Mouse (Mus musculus) spleen, embryonic (tissue): ENCODE results near the gene Thbs3.

ENCODE experiments used
- CTCF ChIA-PET: fragments of 350-600 bp; sonication (Branson Sonifier 250); formaldehyde crosslinking; loops from one replicate; lab custom pipeline; 2022; lab: Charles Lee

The Thbs3 gene

DNA sequence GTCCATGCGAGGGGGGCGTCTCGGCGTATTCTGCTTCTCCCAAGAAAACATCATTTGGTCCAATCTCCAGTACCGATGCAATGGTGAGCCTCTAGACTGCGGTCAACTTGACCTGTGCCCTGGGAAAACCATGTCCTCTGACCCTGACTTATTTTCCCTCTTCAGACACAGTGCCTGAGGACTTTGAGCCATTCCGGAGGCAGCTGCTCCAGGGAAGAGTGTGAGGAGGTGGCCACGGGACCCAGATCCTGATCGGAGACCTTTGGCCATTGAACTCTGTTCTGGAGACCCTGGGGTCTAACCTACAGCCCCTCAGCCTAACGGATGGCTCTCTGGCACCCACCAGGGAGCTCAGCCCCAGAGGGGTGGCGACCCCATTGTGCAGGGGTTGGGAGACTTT lies 11.4 kb downstream of the Thbs3 start:
- CTCF ChIA-PET = interaction anchor here (0.6 kb wide), 1 partner anchor 1121 kb away, joined by 7 read pairs; no protein-coding TSS in a partner anchor

DNA sequence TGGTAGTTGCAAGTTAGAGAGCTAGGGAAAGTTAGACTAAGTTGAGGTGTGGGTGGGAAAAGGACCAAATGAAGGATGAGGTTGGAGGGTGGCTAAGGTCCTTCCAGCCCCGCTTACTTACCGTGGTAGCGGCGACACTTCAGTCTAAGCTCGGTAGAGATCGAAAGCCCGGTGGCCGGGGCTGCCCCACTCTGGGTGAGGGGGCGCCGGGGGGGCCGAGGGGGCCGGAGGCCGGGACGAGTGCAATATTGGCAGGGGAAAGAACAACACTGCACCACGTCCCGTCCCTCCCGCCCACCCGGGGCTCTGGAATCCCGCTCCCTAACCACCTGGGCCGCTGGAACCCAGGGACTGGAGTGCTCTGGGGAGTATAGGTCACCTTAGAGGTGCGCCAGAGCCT lies 11.9 kb downstream of the Thbs3 start, which contains the start of gene Mtx1:
Mtx1 (minus strand) TSS at position 189 of the 400 bp plus-strand sequence.
- CTCF ChIA-PET = no interaction called here

DNA sequence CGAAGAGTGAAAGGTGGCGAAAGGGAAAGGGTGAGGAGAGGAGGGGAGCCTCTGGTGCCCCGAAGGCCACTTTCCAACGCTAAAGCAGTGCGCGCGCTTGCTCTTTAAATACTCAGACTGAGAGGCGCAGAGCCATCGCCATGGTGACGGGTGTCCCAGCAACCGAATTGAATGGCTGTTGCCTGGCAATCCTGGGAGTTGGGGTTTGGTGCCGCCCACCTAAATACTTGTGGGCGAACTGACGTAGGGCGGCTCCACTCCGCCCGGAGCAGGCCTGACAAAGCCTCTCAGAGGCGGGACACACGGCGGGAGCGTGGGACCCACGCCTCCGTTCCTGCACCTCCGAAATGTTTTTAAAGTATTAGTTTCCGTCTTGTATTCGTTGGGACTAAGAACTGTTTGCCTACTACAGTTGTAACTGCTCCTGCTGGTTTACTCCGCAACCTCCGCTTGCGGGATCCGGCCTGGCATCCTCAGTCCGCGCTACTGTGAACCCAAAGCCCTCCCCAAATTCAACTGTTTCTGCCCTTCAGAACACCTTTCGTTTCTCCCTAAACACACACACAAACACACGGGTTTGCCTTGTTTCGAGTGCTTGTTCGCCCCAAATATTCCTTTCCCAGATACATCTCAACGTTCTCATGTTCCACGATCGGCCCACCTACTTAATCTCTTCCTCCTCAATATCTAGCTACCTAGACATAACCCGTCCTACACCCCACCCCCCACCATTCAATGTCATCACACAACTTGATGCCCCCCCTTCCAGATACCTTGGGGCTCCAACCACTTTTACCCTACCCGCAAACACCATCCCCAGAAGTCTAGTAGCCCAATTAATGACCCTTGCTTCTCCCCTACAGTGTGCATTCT lies 12.6 kb downstream of the Thbs3 start:
- CTCF ChIA-PET = no interaction called here

DNA sequence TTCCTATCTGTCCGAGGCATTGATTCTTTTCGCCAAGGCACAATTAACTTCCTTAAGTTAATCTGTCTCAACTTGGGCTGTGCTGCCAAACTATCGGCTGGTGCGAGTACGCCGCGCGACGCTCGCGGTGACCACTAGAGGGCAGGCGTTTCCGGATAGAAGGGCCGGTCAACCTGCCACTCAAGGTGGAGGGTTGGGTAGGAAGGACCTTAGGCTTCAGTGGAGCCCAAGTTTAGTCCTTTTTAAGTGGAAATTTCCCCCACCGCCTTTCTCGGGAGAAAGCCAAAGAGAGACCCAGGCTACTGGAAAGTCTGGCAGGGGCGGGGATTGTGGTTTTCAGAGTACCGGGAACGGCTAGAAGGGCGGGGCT lies 13.2 kb downstream of the Thbs3 start:
- CTCF ChIA-PET = no interaction called here

DNA sequence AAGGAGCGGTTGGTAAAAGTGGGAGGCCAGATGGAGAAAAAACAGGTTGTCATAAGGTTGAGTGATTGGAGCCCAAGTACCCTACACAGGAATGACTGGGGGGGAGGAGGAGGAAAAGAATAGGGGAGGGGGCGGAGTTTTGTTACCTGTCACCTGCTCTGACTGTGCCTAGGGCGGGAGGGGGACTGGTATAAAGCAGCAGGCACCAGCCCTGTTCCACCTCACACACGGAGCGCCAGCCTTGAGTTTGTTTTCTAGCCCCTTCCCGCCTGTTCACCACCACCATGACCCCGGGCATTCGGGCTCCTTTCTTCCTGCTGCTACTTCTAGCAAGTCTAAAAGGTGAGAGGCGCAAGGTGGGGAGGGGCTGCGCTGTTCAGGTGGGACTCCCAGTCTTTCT lies 13.9 kb downstream of the Thbs3 start, which contains the start of gene Muc1:
Muc1 (plus strand) TSS at position 222 of the 400 bp plus-strand sequence.
- CTCF ChIA-PET = no interaction called here

DNA sequence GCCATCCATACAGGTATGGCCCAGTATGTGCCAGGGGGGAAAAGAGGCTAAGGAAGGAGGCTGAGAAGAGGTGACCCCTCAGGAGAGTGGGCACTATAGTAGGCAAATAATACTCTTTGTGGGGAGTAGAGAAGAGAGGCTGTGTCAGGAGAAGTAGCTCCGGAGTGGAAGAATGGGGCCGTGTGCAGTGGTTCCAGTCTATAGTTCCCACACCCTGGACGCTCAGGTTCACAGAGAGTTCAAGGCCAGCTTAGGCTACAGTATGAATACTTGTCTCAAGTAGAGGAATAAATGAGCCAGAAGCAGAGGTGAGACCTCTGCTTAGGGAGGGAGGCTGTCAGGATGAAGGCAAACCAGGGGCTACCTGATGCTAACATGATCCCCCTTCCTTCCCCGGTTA lies 14.3 kb downstream of the Thbs3 start:
- CTCF ChIA-PET = no interaction called here

DNA sequence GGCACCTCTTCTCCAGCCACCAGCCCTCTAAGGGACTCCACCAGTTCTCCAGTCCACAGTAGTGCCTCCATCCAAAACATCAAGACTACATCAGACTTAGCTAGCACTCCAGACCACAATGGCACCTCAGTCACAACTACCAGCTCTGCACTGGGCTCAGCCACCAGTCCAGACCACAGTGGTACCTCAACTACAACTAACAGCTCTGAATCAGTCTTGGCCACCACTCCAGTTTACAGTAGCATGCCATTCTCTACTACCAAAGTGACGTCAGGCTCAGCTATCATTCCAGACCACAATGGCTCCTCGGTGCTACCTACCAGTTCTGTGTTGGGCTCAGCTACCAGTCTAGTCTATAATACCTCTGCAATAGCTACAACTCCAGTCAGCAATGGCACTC lies 15.6 kb downstream of the Thbs3 start:
- CTCF ChIA-PET = interaction anchor here (1.8 kb wide), 1 partner anchor 13 kb away, joined by 5 read pairs; no protein-coding TSS in a partner anchor

DNA sequence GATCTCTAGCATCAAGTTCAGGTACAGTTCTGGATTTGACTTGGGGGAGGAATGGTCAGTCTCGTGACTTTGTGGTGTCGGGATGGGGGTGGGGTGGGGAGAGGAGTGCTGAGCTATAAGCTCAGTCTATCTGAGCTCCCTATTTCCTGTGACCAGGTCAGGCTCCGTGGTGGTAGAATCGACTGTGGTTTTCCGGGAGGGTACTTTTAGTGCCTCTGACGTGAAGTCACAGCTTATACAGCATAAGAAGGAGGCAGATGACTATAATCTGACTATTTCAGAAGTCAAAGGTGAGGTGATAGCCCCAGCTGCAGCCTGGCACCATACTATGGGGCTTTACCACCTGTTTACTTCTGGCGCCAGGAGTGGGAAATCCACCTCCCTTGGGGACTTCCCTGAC lies 16.4 kb downstream of the Thbs3 start:
- CTCF ChIA-PET = interaction anchor here (1.8 kb wide), 1 partner anchor 12 kb away, joined by 5 read pairs; no protein-coding TSS in a partner anchor

DNA sequence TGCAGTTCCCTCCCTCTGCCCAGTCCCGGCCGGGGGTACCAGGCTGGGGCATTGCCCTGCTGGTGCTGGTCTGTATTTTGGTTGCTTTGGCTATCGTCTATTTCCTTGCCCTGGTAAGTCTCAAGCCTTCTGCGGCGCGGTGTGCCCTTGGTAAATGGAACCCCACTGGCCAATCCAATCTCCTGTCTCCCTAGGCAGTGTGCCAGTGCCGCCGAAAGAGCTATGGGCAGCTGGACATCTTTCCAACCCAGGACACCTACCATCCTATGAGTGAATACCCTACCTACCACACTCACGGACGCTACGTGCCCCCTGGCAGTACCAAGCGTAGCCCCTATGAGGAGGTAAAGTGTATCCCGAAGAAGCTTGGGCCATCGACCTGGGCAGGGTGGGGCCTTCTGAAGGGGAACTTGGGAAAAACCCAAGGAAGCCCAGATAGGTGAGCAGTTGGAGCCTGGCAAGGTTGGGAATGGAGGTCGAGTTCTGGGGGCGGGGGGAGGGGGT lies 16.8 kb downstream of the Thbs3 start:
- CTCF ChIA-PET = interaction anchor here (0.6 to 1.2 kb wide), 2 partner anchors 130 to 328 kb away, joined by 3 to 8 read pairs; partner anchors contain the start of genes Fdps and Gm43738

DNA sequence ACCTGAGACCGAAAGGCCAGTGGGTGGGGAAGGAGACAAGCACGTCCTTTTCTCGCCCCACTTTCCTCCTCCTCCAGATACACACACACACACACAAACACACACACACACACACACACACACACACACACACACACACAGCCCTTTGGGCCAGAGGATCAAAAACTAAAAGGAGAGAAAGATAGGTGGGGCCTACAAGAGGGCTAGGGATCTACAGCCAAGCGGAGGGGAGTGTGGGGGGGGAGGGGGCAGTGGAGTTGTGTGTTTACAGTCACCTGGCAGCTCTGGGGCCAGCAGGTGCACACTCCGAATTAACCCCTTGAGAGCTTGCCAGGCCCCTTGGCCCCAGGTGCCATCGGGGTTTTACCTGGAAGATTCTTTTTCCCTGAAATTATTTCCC lies 17.6 kb downstream of the Thbs3 start:
- CTCF ChIA-PET = interaction anchor here (0.7 to 1.2 kb wide), 2 partner anchors 123 to 131 kb away, joined by 3 read pairs; partner anchors contain the start of genes Fdps and Gm43738

DNA sequence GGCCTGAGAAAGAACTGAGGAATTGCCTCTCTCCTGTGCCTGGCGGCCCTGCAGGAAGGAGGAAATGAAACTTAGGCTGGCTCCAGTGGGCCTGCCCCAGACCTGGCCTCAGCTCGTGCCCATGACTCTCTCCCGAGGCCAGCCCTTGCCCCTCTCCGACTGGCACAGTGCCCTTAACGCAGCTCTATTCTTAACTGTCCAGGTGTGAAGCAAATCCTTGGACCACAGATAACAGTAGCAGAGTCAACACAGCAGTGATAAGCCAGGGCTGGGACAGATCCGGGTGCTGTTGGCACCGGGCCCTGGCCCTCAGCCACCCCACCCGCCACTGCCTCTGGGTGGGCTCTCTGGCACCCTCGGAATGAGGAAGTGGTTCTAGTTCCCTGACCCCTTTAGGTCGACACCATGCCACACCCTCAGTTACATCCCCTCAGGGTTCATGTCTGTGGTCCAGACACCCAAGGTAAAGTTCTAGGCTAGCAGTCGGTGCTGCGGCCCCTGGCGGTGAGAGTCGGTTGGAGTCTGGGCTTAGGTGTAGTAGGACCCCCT lies 18.7 kb downstream of the Thbs3 start:
- CTCF ChIA-PET = interaction anchor here (0.7 to 1.7 kb wide), 3 partner anchors 12 to 124 kb away, joined by 3 to 5 read pairs (median 3); partner anchors contain the start of gene Krtcap2

DNA sequence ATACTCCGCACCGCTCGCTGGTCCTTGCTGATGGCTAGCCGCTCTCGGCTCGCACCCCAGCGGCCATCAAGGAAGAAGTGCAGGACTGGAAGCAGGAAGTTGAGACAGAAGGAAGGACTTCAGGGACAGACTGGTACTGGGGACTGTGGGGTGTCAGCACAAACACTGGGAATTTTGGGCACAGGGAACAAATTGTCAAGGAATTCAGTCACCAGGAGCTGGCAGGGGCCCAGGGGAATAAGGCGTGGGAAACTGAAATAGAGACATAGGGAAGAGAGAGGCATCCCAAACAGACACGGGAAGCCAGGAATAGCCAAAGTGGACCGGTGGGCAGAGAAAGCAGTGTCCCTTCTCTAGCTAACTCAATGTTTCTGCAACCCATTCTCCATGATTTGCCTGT lies 21.5 kb downstream of the Thbs3 start:
- CTCF ChIA-PET = interaction anchor here (0.6 kb wide), 2 partner anchors 13 to 1198 kb away, joined by 3 to 8 read pairs; no protein-coding TSS in a partner anchor

DNA sequence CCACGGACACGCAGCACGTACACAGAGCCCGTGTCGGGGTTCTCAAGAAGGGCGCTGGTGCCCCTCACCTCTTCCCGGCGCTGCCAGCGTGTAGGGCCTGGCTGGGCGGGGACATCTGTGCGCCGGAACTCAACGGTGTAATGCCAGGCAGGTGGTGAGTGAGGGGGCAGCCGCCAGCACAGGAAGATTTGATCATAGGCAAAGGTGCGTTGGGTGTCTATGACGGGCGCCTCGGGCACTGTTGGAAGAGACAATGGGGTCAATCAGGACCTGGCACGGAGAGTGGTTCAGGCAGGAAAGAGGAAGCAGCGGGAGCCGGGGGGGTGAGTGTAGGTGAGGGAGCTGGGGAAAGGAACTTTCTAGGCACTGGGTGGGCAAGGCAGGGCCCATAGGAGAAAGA lies 22.7 kb downstream of the Thbs3 start:
- CTCF ChIA-PET = no interaction called here

DNA sequence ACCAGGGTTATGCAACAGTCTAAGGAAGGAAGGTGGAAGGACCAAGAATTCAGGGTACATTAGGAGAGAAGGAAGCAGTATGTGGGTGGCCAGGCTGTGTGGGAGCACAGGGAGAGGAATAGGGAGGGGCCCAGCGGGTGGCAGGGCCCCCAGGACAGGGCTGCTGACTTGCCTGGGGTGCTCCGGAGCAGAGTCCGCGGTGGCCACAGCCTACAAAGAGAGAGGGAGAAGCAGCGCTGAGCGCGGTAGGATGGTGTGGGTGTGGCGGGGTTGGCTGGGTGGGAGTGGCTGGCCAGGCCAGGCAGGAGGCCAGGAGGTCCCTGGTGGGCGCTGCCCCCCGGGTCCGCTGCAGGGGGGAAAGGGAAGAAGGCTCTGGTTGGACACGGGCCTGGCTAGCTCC lies 23.5 kb downstream of the Thbs3 start:
- CTCF ChIA-PET = interaction anchor here (0.8 kb wide), 1 partner anchor 122 kb away, joined by 3 read pairs; no protein-coding TSS in a partner anchor

DNA sequence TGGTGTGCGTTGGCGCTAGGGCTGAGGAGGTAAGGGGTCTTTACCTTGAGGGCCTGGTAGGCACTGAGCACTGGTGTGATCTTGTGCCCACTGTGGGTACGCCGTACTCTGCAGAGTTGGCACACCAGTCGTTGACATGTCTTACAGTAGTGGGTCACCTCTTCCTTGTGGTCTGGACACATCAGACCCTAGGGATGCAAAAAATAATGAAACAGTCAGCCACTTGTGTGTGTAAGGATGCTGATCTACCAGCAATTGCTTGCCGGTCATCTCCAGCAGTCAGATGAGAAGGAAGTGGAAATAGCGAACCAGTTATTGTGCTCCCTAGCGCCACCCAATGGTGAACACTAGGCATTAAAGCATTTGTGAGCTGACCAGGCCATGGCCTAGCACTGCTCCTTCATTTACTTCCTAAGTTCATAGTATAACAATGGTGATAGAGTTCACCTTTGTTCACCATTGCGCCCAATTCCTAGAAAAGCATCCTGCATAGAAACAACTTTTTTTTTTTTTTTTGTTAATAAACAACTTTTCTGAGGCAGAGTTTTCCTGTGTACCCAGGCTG lies 27.4 kb downstream of the Thbs3 start:
- CTCF ChIA-PET = interaction anchor here (0.7 kb wide), 1 partner anchor 171 kb away, joined by 3 read pairs; no protein-coding TSS in a partner anchor

DNA sequence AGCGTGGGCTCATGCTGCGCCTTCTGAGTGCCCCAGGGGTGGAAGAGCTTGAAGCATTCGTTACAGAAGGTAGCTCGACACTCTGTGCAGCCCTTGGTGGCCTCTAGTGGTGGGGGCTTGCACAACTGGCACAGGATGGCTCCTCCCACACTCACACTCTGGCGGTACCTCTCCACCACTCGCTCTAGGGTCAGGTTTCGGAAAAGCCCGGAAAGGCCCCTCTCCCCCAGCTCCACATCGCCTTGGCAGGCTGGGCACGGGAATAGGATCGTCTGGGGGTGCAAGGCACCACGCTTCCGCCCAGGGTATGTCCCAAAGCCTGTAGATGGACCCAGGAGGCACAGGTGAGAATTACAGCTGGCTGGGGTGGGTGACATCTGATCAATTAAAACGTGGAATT lies 28.6 kb downstream of the Thbs3 start:
- CTCF ChIA-PET = interaction anchor here (0.6 to 1.4 kb wide), 2 partner anchors 13 to 39 kb away, joined by 3 to 5 read pairs; no protein-coding TSS in a partner anchor

DNA sequence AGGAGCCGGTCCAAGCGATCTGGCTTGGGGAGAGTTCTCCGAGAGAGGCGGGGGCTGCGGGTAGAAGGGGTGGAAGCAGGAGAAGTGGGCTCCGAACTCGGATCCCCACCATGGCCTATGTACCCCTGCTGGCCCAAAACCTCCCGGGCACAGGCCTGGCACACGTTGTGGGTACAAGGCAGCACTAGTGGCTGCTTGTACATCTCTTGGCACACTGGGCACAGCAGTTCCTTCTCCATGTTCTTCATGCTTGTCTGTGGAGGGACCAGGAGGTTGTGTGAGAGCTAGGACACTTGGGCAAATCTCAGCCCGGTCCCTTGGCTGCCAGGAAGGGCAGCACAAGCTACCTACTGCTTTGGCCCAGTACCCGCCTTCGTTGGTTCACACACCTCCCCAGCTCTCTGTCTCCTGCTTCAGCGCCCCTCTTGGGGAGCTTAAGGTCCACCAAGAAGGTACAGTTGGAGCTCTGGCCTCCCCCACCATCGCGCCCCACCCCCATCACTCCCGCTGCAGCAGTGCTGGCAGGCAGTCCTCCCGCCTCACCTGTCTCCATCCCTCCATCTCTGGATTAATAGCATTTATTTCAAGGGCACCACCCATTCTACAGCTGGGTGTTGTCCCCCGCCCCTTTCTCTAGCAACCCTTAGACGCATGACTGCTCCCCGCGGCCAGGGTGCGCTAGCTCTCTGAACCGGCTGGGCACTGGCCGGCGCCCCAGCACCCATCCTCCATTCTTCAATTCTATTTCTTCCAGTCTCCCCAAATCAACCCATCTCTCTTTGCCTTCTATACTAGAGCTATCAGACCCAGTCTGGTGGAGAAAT lies 29.4 kb downstream of the Thbs3 start:
- CTCF ChIA-PET = interaction anchor here (0.6 to 1.5 kb wide), 4 partner anchors 10 to 30 kb away, joined by 5 to 6 read pairs (median 5); no protein-coding TSS in a partner anchor

DNA sequence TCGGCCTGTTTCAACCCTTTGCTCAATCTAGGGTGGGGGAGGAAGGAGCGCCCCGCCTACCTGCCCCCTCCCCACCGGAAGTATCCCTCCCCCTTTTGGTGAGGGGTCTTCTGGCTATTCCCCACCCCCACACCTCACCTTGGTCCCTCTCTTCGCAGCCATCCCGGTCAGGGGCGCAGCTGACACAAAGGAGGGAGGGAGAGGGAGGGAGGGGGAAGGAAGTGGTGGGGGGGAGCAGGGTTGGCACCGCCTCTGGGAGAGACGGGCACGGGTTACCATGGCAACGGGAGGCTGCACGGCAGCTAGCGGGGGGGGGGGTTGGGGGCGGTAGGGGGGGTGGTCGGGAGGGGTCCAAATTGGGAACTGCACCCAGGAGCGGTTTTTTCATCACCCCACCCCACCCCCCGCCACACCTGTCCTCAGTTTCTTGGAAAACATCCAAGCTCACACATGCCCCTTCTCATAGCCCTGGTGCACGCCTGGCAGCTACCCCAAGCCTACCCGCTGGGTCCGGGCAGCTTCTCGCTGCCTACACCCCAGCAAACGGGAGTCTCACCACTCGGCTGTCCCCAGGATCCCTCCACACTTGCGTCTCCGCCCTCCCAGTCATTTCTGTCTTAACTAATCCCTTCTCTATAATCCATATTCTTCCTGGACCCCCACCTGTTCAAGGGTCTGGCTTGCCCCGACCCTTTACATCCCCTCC lies 30.2 kb downstream of the Thbs3 start:
- CTCF ChIA-PET = interaction anchor here (0.6 to 1.5 kb wide), 6 partner anchors 11 to 973 kb away, joined by 4 to 6 read pairs (median 5); partner anchors contain the start of gene Efna1

DNA sequence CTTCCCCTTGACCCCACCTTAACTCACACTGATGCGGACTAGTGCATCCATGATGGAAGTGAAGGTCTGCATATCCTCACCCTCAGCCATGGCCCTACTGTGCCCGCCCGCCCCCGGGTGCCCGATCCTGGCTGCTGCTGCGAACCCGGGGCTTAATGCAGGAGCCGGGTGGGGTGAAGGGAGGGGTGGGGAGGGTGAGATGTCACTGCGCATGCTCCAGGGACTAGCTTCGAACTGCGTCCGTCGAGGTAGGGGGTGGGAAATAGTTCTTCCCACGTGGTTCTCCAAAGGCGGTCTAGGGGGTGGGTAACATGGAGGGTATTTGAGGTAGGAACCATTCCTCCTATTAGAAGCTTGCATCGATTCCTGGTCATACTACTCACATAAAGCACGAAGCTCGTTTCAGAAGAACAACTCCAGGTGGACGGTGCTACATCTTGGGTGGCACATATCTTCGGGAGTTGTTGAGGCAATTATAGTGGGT lies 30.8 kb downstream of the Thbs3 start, which contains the start of gene Krtcap2:
Krtcap2 (plus strand) TSS at position 279 of the 484 bp plus-strand sequence.
- CTCF ChIA-PET = interaction anchor here (0.6 to 1.5 kb wide), 5 partner anchors 11 to 973 kb away, joined by 3 to 6 read pairs (median 5); partner anchors contain the start of genes Efna1 and Gba
